Mouse (Mus musculus): ENCODE measurements around the gene Xirp1. TPM values are rescaled to one million over a fixed set of nuclear protein-coding genes. Genes with fewer than 3 reads are reported as not detected.
A peak's percentile ranks its signal among the peaks of the same experiment; 100 is the strongest.

Xirp1 gene
- 100 to 1,000 TPM; 130 to 157 (median 141) TPM for total RNA-seq (2022)

GRCm38 (mm10) chr9:120023086-120023811, at the start of gene Xirp1:
TSS of gene Xirp1 (minus strand) at chr9:120023598.
- no peak for DNase-seq (ENCODE audit: low spot score)

- DNase-seq (ENCODE audit: low spot score) = peak; percentile 90
These were observed 49.8 kb upstream of the Xirp1 start for GRCm38 (mm10) chr9:120073169-120073568.

GRCm38 (mm10) chr9:120071251-120071650, 47.9 kb upstream of the Xirp1 start:
- DNase-seq (ENCODE audit: low spot score) = peak; percentile 32

GRCm38 (mm10) chr9:120069779-120070178, 46.4 kb upstream of the Xirp1 start, which contains the start of gene Cx3cr1:
TSS of gene Cx3cr1 (minus strand) at chr9:120069879.
- no peak for DNase-seq (ENCODE audit: low spot score)

- DNase-seq (ENCODE audit: low spot score) = no peak
These were observed 44.6 kb upstream of the Xirp1 start for GRCm38 (mm10) chr9:120068047-120068446.

- no peak for DNase-seq (ENCODE audit: low spot score)
These were observed 44.2 kb upstream of the Xirp1 start for GRCm38 (mm10) chr9:120067609-120068008.

GRCm38 (mm10) chr9:120064317-120064716, 40.9 kb upstream of the Xirp1 start:
- no peak for DNase-seq (ENCODE audit: low spot score)

- DNase-seq (ENCODE audit: low spot score) = no peak
These were observed 35.3 kb upstream of the Xirp1 start for GRCm38 (mm10) chr9:120058730-120059129.

GRCm38 (mm10) chr9:120056201-120056600, 32.8 kb upstream of the Xirp1 start:
- no peak for DNase-seq (ENCODE audit: low spot score)

GRCm38 (mm10) chr9:120054545-120055277, 31.3 kb upstream of the Xirp1 start:
- DNase-seq (ENCODE audit: low spot score) = no peak

- peak; percentile 20 for DNase-seq (ENCODE audit: low spot score)
These were observed 26.0 kb upstream of the Xirp1 start for GRCm38 (mm10) chr9:120049407-120049806.

- no peak for DNase-seq (ENCODE audit: low spot score)
These were observed 25.1 kb upstream of the Xirp1 start for GRCm38 (mm10) chr9:120048495-120048894.

- no peak for DNase-seq (ENCODE audit: low spot score)
These were observed 19.7 kb upstream of the Xirp1 start for GRCm38 (mm10) chr9:120043115-120043514.

- peak; percentile 30 for DNase-seq (ENCODE audit: low spot score)
These were observed 14.0 kb upstream of the Xirp1 start for GRCm38 (mm10) chr9:120037414-120037813.

GRCm38 (mm10) chr9:120034375-120034774, 11.0 kb upstream of the Xirp1 start:
- peak; percentile 20 for DNase-seq (ENCODE audit: low spot score)

GRCm38 (mm10) chr9:120032710-120033109, 9.3 kb upstream of the Xirp1 start:
- DNase-seq (ENCODE audit: low spot score) = no peak

- no peak for DNase-seq (ENCODE audit: low spot score)
These were observed 7.0 kb upstream of the Xirp1 start for GRCm38 (mm10) chr9:120030421-120030820.

GRCm38 (mm10) chr9:120029880-120030279, 6.5 kb upstream of the Xirp1 start:
- no peak for DNase-seq (ENCODE audit: low spot score)

GRCm38 (mm10) chr9:120027401-120028151, 4.2 kb upstream of the Xirp1 start:
- DNase-seq (ENCODE audit: low spot score) = peak; percentile 74

- no peak for DNase-seq (ENCODE audit: low spot score)
These were observed 1.2 kb upstream of the Xirp1 start for GRCm38 (mm10) chr9:120024625-120025024.

- DNase-seq (ENCODE audit: low spot score) = no peak
These were observed 773 bp upstream of the Xirp1 start for GRCm38 (mm10) chr9:120024171-120024570.

GRCm38 (mm10) chr9:120021164-120021563, 2.2 kb downstream of the Xirp1 start:
- no peak for DNase-seq (ENCODE audit: low spot score)
